Mouse (Mus musculus) forebrain, postnatal 0 days (tissue): ENCODE measurements at regions not wholly inside any gene's neighbourhood (a gene's known extent, or its start where the extent isn't known, plus 50 kb on each side); places are given as distances from the start of the nearest gene placed in this dataset.

Experiments used
- ATAC-seq: fragments of 200-750 bp; cut with Nextera tagmentation; 2 replicates; pipeline ENCODE4 v1.8.0; 2017; ENCODE audit warnings: mild to moderate bottlenecking, moderate library complexity
- DNase-seq: peaks from one replicate; pipeline ENCODE4 v3.0.0-alpha.2; 2015
- H3K27ac ChIP-seq: fragments of 300-500 bp; sonication (generic); 2 replicates; pipeline ENCODE4 v1.5.1; 2014; ENCODE audit warnings: low read depth, mild to moderate bottlenecking, antibody characterized with exemption, low read length, moderate library complexity, mixed read lengths
- H3K27me3 ChIP-seq: fragments of 300-500 bp; sonication (generic); 2 replicates; pipeline ENCODE4 v1.6.1; 2014; ENCODE audit warnings: mild to moderate bottlenecking, low read length, mixed read lengths; ENCODE audit not compliant: insufficient read depth
- H3K36me3 ChIP-seq: fragments of 300-500 bp; sonication (generic); 2 replicates; pipeline ENCODE4 v1.6.1; 2014; ENCODE audit warnings: mild to moderate bottlenecking, moderate library complexity; ENCODE audit not compliant: insufficient read depth
- H3K4me1 ChIP-seq: fragments of 300-500 bp; sonication (generic); 2 replicates; pipeline ENCODE4 v1.6.1; 2014; ENCODE audit warnings: antibody characterized with exemption; ENCODE audit not compliant: insufficient read depth
- H3K4me2 ChIP-seq: fragments of 300-500 bp; sonication (generic); 2 replicates; pipeline ENCODE4 v1.6.1; 2014; ENCODE audit warnings: low read depth, mild to moderate bottlenecking, moderate library complexity
- H3K4me3 ChIP-seq: fragments of 300-500 bp; sonication (generic); 2 replicates; pipeline ENCODE4 v1.5.1; 2014; ENCODE audit warnings: low read depth, low read length, mixed read lengths
- H3K9ac ChIP-seq: fragments of 300-500 bp; sonication (generic); 2 replicates; pipeline ENCODE4 v1.6.1; 2014; ENCODE audit warnings: mild to moderate bottlenecking
- H3K9me3 ChIP-seq: fragments of 300-500 bp; sonication (generic); 2 replicates; pipeline ENCODE4 v1.6.1; 2016; ENCODE audit warnings: low read length
- CTCF ChIP-seq: sonication (generic); IDR thresholded peaks from 2 replicates; pipeline ENCODE4 v1.5.1; 2016; ENCODE audit warnings: antibody characterized with exemption, control low read depth, low read depth
- WGBS: fragments of 180-500 bp; shearing (Covaris S2); extraction: QIAGEN DNeasy Blood & Tissue Kit; methylation state at CpG from one replicate; pipeline ENCODE4 v1.1.7; 2014; 5-methylcytosine and 5-hydroxymethylcytosine counted together

GRCm38 (mm10) chr15:38608207-38608870, 1183.0 kb downstream of the 4930447A16Rik start:
- H3K4me1 ChIP-seq = no peaks in the 10 kb centered on the region
- H3K27me3 ChIP-seq = no peaks in the 10 kb centered on the region
- H3K27ac ChIP-seq = no peak overlapping the region
- DNase-seq (no peak), ATAC-seq (no peak)
- no peak overlapping the region for H3K4me3 ChIP-seq
- WGBS = 72% methylated on average over 6 of the region's 6 CpGs
- no peak overlapping the region for H3K4me2 ChIP-seq
- H3K9me3 ChIP-seq = no peaks in the 10 kb centered on the region
- no peaks in the 10 kb centered on the region for H3K36me3 ChIP-seq
- TF ChIP-seq CTCF = no peak
- H3K9ac ChIP-seq = no peak overlapping the region

DNA sequence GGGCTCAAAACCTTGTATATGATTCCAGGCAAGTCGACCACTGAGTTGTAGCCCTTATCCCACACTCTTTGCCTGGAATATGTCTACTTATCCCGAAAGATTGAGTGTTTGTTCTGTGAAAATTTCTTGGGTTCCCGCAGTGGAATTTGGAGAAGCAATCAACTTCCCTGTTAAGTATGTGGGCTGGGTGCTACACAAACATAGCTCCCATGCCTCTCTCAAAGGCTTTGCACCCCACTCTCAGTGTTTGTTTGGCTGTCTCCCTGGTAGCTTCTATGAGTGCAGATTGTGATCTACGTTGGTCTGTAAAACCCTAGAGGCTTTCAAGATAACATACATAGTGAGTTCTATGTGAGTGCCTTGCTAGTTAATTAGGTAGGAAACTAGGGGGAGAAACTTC, 1184.2 kb downstream of the 4930447A16Rik start:
- H3K9ac ChIP-seq = no peak overlapping the region
- no peak for TF ChIP-seq CTCF
- no peak overlapping the region for H3K27ac ChIP-seq
- H3K9me3 ChIP-seq = no peaks in the 10 kb centered on the region
- H3K36me3 ChIP-seq = no peaks in the 10 kb centered on the region
- no peak overlapping the region for H3K4me3 ChIP-seq
- H3K27me3 ChIP-seq = no peaks in the 10 kb centered on the region
- 93% methylated on average over 4 of the region's 4 CpGs for WGBS
- no peaks in the 10 kb centered on the region for H3K4me1 ChIP-seq
- H3K4me2 ChIP-seq = no peak overlapping the region
- DNase-seq = no peak
- no peak for ATAC-seq
